Mouse (Mus musculus) 416B (cell line): ENCODE results near the gene Gpr37.

Experiments
- DNase-seq: peaks from one replicate; pipeline ENCODE4 v3.0.0; 2011; ENCODE audit warnings: low read depth

The Gpr37 gene

DNA sequence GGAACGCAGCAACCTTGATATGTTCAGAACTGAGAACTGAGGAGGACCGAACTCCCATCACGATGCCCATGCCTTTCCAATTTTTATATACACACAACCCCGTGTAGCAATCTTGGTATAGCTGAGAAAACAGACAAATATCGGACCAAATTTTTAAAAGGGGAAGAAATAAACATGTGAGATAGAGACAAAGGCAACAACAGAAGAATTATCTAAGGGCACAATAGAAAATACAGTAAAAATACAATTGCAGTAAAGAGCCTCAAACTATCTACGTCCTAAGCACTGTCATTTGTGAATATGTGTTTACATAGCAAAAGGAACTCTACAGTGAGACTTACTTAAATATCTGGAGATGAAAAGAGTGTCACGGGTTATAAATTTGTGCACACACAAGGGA is at the start of gene Gpr37:
TSS of gene Gpr37 (minus strand) at position 101 of the 400 bp plus-strand sequence.
- DNase-seq: no peak

DNA sequence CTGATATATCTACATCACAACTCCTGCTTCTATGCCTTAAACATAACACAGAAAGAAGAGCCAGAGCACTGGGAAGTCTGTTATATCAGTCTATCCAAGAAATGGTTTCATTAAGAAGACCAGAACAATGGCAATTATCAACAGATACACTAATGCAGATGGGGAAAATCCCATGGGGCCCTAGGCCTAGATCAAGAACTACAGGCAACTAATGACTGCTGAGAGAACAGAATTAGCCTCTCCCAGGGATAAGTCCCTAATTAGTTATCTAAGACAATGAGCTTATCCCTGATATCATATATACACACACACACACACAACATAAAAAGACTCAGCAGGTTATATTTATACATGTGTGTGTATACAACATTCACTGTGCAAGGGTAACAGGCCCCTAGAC is 46.0 kb upstream of the Gpr37 start:
- no peak for DNase-seq

DNA sequence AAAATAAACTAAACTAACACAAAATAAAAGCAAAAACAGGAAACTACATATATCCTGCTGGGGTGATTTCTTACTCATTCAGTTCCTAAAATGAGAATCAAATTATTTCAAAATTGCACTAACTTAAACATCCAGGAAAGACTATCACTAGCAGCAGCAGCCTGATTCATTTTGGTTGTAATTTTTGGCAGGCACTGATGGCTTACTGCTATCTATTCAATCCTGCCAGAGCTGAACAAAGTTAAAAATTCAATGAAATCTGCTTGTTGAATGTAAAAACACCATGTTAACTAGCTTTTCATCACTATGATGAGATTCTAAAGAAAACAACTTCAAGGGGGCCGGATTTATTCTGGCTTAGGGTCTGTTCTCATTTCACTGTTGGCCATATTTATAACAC is 36.0 kb upstream of the Gpr37 start:
- DNase-seq: no peak

DNA sequence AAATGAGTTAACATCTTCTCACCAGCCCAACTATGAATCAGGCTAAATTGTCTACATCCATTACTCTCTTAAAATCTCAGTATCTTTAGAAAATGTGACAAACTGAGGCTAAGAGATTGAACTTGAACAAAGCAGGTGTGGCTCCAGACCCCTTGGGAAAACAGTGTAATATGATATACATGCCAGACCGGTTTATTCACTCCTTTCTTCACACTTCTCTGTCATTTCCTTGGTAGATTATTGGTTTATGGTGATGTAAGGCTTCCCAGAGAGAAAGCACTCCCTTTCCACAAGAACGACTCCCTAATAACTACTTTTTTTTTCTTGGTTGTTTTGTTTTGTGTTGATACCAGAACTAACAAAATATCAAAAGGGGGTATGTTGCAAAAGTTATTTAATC is 20.1 kb upstream of the Gpr37 start:
- no peak for DNase-seq

DNA sequence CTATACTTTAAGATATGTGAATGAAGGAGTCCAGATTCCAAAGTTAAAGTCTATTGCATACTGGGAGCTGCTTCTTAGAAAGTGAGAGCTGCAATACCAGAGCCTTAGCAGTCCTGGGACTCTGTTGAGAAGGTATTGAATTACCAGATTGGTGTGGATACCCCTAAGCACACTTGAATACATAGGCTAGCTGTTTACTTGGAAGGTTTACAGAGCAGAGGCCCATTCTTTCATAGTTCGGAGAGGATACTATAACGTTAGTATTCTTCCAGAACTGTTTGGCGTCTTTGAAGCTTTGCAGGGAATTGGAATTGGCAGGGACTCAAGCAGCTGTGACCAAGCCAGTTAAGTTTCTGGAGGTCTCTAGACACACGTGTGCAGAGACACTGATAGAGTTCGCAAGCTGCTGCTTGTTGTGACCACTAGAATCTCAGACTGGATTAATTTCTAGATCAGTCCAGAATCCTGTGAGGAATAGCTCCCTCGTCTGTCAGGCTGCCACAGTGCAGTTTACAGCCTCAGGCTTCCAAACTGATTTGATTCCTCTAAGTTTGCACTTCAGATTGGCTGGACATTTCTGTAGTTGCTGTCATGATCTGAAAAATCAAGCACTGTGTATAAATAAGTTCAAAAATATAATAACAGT is 18.8 kb upstream of the Gpr37 start:
- DNase-seq: peak; percentile 21

DNA sequence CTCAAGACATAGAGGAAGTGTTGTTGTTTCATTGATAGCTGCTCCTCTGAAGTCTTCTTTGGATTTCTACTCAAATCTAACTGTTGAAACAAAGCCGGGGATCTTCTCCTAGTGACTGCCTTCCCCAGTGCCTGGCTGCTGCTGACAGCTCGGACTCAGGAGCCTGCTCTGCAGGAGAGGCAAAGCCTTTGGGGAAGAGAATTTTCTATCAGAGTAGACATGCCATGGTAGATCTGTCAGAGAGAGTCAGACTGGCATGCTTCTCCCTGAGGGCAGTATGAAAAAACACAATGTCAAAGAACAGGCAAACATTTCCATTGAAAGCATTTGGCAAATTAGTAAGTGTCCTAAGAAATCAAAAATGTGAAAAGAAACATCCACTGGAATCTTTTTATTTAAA is 9.4 kb upstream of the Gpr37 start:
- DNase-seq: no peak

DNA sequence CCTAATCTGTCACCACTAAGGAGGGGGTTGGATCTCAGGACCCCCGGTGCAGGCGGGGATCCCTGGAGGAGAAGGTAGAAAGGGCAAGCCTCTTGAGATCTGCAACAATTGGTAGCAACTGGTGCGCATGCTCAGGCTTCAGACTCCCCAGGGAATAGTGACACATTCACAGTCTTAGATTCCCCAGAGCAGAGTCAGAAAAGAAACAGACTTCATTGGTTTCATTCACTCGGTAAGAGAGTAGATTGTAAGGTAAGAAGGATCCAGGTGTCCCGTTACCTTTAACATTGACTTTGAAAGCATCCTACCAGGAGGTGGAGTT is 284 bp downstream of the Gpr37 start:
- DNase-seq: no peak

DNA sequence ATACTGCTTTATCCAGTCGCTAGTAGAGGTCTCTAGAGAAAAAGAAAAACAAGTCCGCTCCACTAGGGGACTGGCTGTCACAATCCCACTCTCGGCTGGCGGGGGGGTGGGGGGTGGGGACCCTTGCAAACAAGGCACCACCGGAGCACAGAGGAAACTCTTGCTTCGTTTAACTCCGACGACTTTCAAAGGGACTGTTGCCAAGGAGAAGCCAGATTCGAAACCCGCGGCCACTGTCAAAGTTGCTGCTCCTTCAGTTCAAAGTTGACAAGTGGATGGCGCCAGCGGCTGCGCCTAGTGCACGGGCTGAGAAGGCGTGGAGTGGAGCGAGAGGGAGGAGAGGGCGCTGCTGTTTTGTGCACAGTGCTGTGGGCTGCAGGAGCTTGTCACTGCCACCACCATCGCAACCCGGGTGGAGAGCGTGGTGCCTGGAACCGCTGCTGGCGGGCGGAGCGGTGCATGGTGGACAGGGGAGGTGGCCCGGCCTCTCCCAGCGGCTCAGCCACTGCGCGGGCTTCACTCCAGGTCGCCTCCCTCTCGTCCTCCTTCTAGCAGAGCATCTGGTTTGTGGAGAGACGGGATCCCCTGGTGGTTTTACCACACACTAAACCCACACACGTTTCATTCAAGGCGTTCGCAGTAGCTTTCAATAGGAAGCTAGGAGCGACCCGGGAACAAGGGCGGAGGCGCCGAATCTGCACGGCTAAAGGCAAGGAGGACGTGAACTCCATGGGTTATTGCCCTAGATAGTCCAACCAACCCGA is 827 bp downstream of the Gpr37 start:
- no peak for DNase-seq

DNA sequence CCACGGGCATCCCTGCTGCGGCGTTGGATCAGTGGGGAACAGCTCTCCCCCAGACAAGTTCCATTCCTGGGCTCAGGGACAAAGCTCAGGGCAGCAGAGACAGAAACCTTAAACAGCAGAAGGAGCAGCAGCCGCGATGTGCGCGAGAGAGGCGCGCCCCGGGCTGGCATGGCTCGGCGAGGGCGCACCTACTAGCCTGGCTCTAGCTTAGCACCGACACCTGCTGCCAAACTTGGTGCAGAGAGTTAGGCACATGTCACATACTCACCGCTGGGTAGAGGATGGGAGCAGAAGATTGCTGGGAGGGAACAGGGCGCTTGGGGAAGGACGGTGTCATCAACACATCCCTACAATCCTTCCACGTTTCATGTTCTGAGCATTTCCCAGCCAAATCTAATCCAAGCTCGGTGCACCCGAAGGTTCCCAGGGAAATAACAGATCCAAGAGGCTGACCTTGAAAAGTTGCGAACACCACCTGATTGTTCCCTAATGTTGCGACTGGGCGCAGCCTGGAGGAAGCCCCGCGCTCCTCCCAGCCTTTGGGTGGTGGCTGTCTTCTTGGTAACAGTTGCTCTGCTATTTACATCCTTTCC is 1.5 kb downstream of the Gpr37 start:
- DNase-seq: no peak

DNA sequence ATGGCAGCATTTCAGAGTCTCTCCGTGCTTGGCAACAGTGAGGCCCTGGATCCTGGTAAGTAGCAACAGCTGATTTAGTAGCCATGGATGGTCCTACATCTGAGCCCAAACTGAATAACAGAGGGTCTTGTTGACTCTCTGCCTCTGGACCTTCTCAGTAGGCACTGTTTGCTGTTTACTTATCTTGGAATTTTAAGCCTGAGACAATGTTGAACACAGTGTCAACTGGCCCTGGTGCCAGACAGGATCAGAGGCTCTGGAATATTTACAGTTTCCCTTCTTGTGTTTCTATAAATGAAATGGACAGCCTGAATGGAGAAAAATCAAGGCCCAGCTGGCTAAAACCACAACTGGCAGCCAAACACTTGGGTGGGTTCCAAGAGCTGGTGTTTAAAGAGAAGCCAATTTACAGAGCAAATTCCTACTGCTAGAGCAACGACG is 3.7 kb downstream of the Gpr37 start:
- no peak for DNase-seq

DNA sequence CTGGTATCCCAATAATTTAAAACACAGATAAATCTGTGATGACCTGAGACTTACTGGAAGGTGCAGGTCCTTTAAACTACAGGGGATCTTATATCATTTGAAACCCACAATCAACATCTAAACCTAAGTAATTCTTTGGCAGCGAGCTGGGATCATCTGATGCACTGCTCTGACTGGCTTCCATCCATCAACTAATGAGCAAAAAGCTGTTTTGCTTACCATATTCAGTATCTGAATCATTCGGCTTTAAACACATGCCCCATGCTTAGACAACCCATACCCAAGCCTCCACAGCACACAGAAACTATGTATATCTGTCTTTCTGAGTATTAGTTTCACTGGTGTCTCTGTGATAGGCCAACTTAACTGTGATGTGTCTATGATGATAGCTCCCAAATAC is 6.1 kb downstream of the Gpr37 start:
- no peak for DNase-seq

DNA sequence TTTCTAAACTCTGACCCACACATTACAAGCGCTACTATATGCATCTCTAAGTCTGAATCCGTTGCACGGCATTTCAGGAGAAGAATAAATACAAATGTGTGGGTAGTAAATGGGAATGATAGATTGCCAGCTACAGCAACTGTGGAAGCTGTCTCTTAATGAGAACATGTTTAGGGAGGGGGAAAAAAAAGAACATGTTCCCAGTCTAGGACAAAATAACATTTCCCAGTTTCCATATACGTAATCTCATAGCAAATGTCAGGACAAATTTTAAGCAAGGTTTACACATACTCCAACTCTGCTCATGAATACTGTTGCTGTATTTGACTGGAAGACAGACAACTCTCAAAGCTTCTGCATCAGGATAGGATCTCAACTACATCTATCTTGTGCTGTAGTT is 15.4 kb downstream of the Gpr37 start:
- no peak for DNase-seq

DNA sequence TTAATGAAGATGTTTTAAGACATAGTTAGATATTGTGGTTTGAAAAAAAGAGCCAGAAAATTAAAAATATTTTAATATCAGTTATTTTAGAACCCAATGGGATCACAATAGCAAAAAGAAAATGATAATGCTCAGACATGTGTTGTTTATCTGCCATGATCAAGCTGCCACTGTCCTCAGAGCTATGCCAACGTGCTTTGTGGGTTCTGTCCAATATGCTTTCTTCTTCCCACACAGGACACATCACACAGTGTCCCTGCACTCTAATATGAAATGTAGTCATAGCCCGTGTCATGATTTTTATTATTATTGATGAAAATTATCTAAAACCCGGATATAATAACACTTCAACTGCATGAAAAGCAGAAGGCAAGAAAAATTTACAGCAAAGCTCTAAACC is 16.7 kb downstream of the Gpr37 start:
- no peak for DNase-seq

DNA sequence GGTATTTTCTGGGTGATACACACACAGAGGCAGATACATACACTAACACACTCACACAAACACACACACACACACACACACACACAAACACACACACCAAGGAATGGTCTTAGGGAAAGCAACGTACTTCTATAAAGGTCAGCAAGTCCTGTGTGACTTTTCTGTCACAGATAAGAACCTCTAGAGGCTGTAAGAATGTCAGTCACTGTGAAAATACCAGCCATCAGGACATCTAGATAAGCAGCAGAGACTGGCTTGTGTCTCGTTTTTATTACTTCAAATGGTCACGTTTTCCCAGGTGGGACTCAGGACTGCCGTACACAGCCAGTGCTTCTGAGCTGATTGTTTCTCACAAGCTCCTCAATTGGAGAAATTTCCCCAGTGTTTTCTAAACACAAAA is 20.4 kb downstream of the Gpr37 start:
- DNase-seq: no peak

DNA sequence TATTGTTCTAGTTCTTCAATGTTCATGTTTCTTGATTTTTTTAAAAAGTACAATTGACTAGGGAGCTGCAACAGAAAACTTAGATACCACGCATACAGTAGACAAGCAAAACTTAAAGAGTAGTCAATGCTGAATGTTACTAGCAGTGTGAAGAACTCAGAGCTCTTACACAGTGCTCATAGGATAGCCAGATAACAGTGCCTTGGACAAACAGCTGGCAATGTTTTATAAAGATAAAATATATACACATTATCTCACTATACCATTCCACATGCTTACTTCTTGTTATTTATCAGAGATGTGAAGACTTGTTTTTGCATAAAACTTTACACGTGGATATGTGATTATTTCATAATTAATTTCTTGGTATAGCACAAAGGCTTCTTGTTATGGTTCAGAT is 26.6 kb downstream of the Gpr37 start:
- DNase-seq: no peak

DNA sequence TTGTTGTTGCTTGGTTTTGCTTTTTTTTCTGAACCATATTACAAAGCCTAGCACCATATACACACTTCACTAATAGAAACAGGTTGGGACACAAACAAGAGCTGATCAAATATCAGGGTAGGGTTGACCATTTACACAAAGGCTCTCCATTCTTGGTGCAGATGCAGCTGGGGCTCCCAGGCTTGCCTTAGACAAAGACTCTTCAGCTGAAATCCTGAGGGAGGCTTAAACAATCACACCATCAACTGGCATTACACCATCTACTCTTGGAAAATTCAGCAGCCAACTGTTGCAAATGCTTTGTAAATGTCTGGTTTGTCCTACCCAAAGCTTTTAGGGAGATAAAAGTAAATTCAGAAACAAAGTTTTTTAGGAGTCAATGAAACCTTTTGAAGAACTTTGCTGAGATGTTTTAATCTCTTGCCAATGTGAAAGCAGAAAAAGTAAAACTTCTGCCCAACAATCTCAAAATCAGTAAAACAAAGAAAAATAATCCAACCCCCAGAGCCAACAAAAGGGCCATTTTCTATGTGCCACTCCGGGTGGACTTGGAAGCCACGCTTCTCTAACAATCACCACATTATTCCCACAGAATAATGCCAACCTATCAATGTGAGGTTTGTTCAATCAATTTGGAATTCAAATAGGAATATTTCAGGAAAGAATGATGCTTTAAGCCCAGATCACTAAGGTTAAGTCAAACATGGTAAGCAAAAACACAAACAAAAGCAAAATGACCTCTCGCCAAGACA is 30.4 kb downstream of the Gpr37 start:
- DNase-seq: no peak
